Mouse (Mus musculus): ENCODE measurements around the gene Scn4a. TPM values are rescaled to one million over a fixed set of nuclear protein-coding genes. Genes with fewer than 3 reads are reported as not detected.

Scn4a gene
- polyA plus RNA-seq, 1 experiment = 0.92 TPM

DNA sequence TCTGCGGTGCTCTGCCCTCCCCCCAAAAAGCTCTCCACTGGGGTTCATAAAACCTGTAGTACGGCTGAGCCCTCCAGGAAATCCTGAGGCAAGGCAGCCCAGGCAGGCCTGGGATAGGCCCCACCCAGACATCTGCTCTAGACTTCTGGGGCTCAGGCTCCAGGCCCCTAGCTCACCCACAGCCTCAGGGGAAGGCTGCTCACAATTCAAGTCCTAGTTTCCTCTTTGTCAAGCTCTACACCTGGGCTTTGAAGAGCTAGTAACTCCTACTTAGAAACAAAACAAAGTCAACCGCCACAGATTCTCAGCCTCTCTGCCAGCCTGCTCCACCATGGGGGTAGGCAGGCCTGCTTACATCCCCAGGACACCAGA is 84.0 kb downstream of the Scn4a start:
- peak overlapping the region; percentile 95 for H3K27ac ChIP-seq (ENCODE audit: control insufficient read depth, insufficient read depth, low read length)
- 5% methylated on average over 3 of the region's 3 CpGs for WGBS
- TF ChIP-seq CTCF (IDR thresholded peaks at IDR 0.05; ENCODE audit: borderline replicate concordance, control insufficient read depth, extremely low read depth, insufficient read depth, low read length, poor library complexity) (no peak), POLR2A (IDR thresholded peaks at IDR 0.05; ENCODE audit: control insufficient read depth, extremely low read depth, insufficient read depth, low read length, poor library complexity) (no peak)
- H3K4me1 ChIP-seq (replicated peaks; ENCODE audit: control insufficient read depth, insufficient read depth, low read length) = peaks cover 36% of the 10 kb centered on the region
- peak overlapping the region; percentile 16 for H3K4me3 ChIP-seq (ENCODE audit: control insufficient read depth, insufficient read depth, low read length)
- peaks cover 39% of the 10 kb centered on the region for H3K36me3 ChIP-seq (ENCODE audit: control insufficient read depth, insufficient read depth, low read length)
- DNase-seq = peak; percentile 76
- no peaks in the 10 kb centered on the region for H3K27me3 ChIP-seq (ENCODE audit: control insufficient read depth, insufficient read depth, low read length)

Other genes with a start within 250 kb of the Scn4a start
- not detected in 2 replicates for gene Gm10840, start 192.4 kb downstream of the Scn4a start, polyA plus RNA-seq (2012; rRNA removed)
- 569 and 594 TPM in 2 replicates for gene Limd2, start 192.4 kb downstream of the Scn4a start, polyA plus RNA-seq (2012; rRNA removed)
- 40.3 and 40.5 TPM in 2 replicates for gene Strada, start 151.1 kb downstream of the Scn4a start, polyA plus RNA-seq (2012; rRNA removed)
- gene Ccdc47, start 136.9 kb downstream of the Scn4a start, polyA plus RNA-seq (2012; rRNA removed) = 15.5 and 16.9 TPM in 2 replicates
- gene Ddx42, start 136.4 kb downstream of the Scn4a start, polyA plus RNA-seq (2012; rRNA removed) = 16.7 and 19.9 TPM in 2 replicates
- 23.7 and 25.3 TPM in 2 replicates for gene Ftsj3, start 97.2 kb downstream of the Scn4a start, polyA plus RNA-seq (2012; rRNA removed)
- gene Psmc5, start 97.1 kb downstream of the Scn4a start, polyA plus RNA-seq (2012; rRNA removed) = 53.9 and 56.1 TPM in 2 replicates
- 552 and 570 TPM in 2 replicates for gene Smarcd2, start 80.3 kb downstream of the Scn4a start, polyA plus RNA-seq (2012; rRNA removed)
- gene Tcam1, start 76.6 kb downstream of the Scn4a start, polyA plus RNA-seq (2012; rRNA removed) = 0.42 and 0.47 TPM in 2 replicates
- gene Gh, start 51.4 kb downstream of the Scn4a start, polyA plus RNA-seq (2012; rRNA removed) = 0.74 and 1.7 TPM in 2 replicates
- 33.2 and 39.6 TPM in 2 replicates for gene Cd79b, start 38.5 kb downstream of the Scn4a start, polyA plus RNA-seq (2012; rRNA removed)
- 30.1 and 31.1 TPM in 2 replicates for gene Prr29, start 12.2 kb upstream of the Scn4a start, polyA plus RNA-seq (2012; rRNA removed)
- 185 and 222 TPM in 2 replicates for gene Icam2, start 34.8 kb upstream of the Scn4a start, polyA plus RNA-seq (2012; rRNA removed)
- 18.1 and 21.9 TPM in 2 replicates for gene Ern1, start 134.6 kb upstream of the Scn4a start, polyA plus RNA-seq (2012; rRNA removed)